Mouse (Mus musculus) urinary bladder, postnatal 25 days (tissue): ENCODE measurements around the gene Ucp2.

ENCODE experiments used
- DNase-seq: peaks from one replicate; pipeline ENCODE4 v3.0.0; 2022; ENCODE audit warnings: low spot score

Gene Ucp2

GRCm38 (mm10) chr7:100503076-100503475, 9.9 kb downstream of the Ucp2 start:
- DNase-seq = no peak

GRCm38 (mm10) chr7:100504740-100505487, 11.8 kb downstream of the Ucp2 start:
- DNase-seq = no peak

- DNase-seq = no peak
These were observed 13.4 kb downstream of the Ucp2 start for GRCm38 (mm10) chr7:100506494-100506893.

GRCm38 (mm10) chr7:100508670-100509069, 15.5 kb downstream of the Ucp2 start:
- no peak for DNase-seq

- no peak for DNase-seq
These were observed 18.5 kb downstream of the Ucp2 start for GRCm38 (mm10) chr7:100511602-100512001.

- DNase-seq = no peak
These were observed 21.4 kb downstream of the Ucp2 start, which contains the start of gene Dnajb13 for GRCm38 (mm10) chr7:100514573-100514972. Gene Dnajb13 (minus strand): TSS chr7:100514960.

- no peak for DNase-seq
These were observed 27.1 kb downstream of the Ucp2 start for GRCm38 (mm10) chr7:100520204-100520603.

- peak; percentile 91 for DNase-seq
These were observed 27.6 kb downstream of the Ucp2 start for GRCm38 (mm10) chr7:100520663-100521285.

- DNase-seq = no peak
These were observed 29.1 kb downstream of the Ucp2 start for GRCm38 (mm10) chr7:100522222-100522621.

- DNase-seq = no peak
These were observed 31.5 kb downstream of the Ucp2 start for GRCm38 (mm10) chr7:100524669-100525068.

GRCm38 (mm10) chr7:100530766-100531165, 37.6 kb downstream of the Ucp2 start:
- DNase-seq = no peak

- no peak for DNase-seq
These were observed 40.4 kb downstream of the Ucp2 start for GRCm38 (mm10) chr7:100533503-100533902.

GRCm38 (mm10) chr7:100534216-100534615, 41.1 kb downstream of the Ucp2 start:
- no peak for DNase-seq

GRCm38 (mm10) chr7:100535831-100536230, 42.7 kb downstream of the Ucp2 start:
- no peak for DNase-seq

GRCm38 (mm10) chr7:100536804-100537518, 43.8 kb downstream of the Ucp2 start, which contains the start of gene Coa4:
Gene Coa4 (plus strand): TSS chr7:100537071.
- DNase-seq = peak; percentile 73

GRCm38 (mm10) chr7:100537519-100537902, 44.4 kb downstream of the Ucp2 start:
- no peak for DNase-seq

- DNase-seq = no peak
These were observed 46.4 kb downstream of the Ucp2 start for GRCm38 (mm10) chr7:100539516-100539915.

GRCm38 (mm10) chr7:100544437-100544836, 51.3 kb downstream of the Ucp2 start:
- no peak for DNase-seq

GRCm38 (mm10) chr7:100547631-100548030, 54.5 kb downstream of the Ucp2 start:
- no peak for DNase-seq

GRCm38 (mm10) chr7:100549796-100550195, 56.7 kb downstream of the Ucp2 start:
- DNase-seq = no peak

GRCm38 (mm10) chr7:100550338-100551007, 57.3 kb downstream of the Ucp2 start:
- no peak for DNase-seq
